Mouse (Mus musculus) kidney, postnatal 10 days (tissue): ENCODE results near the gene Tmem238l.

ENCODE experiments used
- DNase-seq: peaks from one replicate; pipeline ENCODE4 v3.0.0; 2021; ENCODE audit warnings: mixed read lengths

The Tmem238l gene

GRCm38 (mm10) chr11:66956303-66956702, at the start of gene Tmem238l:
TSS of gene Tmem238l (plus strand) at chr11:66956638.
- DNase-seq = no peak

DNA sequence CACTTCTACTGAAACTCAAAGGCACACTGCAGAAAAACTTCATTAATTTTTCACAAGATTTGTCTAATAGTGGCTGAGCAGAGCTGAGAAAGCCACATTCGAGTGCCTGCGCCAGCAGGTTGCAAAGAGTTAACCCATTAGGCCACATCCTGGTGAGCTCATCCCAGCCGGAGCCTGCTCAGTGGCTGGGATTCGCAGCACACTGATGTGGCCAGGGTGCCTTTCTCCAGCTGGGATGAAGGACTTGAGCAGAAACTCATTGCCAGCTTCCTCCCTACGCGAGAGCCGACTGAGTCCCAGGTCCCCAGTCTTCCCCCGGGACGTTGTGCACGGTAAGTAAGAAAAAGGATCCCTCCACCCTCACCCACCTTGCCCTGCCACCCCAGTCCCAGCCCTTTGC, 44.6 kb upstream of the Tmem238l start, which contains the start of gene Pirt:
TSS of gene Pirt (plus strand) at position 171 of the 400 bp plus-strand sequence.
- DNase-seq = no peak

DNA sequence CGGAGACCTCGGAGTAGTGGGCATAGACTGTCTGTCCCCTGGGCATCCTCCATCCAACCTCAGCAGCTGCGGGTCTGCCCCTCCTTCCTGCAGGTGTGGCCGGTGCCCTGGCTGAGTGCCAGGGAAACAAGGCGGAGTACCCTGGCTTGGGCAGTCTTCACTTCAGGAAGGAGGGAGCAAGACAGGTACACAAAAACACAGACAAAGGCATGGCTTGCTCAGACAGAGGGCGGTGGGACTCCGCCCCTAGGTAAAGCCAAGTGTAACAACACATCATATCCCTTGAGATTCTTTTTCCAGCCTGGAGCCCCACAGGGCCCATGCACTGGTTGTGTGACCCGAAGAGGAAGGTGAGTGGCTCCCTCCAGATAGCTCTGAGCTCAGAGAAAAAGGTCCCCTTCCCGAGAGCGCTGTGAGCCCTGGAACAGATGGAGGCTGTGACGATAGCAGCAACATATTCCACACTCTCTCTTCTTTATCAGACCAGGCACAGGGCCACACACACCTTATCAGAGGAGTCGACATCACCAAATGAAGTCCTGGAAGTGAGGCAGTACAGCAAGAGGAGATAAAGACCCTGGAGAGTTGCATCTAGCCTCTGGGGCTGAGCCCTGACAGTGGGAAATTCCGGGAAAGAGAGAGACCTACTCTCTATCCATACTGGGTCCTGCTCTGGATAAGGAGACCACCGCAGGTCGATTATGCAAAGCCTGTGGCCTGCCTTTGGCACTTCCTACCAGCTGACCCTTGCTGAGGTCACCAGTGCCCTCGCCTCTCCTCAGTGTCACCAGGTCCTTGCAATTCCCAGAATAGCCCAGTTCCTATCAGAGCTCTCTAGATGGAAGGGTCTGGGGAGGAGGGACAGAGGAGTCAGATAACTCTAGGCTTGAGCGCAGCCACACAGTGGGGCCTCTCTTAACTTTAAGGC, 43.6 kb upstream of the Tmem238l start:
- peak; percentile 31 for DNase-seq

GRCm38 (mm10) chr11:66914249-66914648, 42.2 kb upstream of the Tmem238l start:
- peak; percentile 66 for DNase-seq

- DNase-seq = no peak
Observed at GRCm38 (mm10) chr11:66920012-66920411, 36.4 kb upstream of the Tmem238l start.

- DNase-seq = no peak
Observed at GRCm38 (mm10) chr11:66924095-66924823, 32.2 kb upstream of the Tmem238l start.

DNA sequence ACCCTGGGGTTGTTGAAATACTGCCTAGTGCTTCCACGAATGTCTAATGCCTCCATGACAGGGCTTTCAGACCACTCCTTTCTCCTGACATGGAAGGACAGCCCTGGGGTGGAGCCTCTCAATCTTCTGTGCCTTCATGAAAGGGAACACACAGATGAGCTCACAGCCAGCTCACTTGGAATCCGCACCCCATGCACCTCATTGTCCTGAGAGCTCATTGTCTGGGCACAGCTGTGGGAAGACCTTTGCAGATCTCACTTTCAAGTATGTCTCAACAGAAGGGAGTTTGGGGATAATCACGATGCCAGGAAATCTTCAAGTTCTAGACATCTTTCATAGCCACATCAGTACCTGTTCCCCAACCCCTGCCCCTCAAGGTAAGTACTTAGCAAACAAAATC, 28.1 kb upstream of the Tmem238l start:
- DNase-seq = no peak

DNA sequence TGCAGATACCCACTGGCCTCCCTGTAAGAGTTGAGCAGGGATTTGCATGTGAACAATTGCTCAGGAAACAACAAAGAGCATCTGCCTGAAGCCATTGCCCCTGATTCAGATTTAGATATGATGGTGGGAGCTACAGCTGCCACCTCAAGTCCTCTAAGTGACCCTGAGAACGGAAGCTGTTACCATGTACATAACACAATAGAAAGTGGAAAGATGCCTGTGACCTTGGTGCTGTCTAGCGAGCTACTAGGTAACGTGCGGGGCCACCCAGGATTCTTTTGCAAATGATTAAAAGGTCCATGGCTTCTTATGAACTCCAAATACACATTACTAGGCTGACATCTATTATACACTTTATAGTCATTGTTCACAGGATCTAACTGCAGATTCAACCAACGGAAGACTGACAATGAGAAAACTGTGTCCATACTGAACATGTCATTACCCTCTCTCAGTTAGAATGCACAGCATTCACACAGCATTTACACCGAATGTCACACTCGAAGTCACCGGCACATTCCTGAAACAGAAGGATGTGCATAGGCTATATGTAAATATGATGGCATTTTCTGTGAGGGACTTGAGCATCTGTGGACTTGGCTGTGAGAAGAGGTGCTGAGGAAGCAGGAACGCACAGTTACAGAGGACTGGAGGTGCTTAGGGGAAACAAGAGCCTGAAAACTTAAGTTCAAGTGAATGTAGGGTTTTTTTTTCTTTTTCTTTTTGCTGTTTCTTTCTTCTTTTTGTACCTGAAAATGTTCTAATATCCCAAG, 23.4 kb upstream of the Tmem238l start:
- DNase-seq = no peak

DNA sequence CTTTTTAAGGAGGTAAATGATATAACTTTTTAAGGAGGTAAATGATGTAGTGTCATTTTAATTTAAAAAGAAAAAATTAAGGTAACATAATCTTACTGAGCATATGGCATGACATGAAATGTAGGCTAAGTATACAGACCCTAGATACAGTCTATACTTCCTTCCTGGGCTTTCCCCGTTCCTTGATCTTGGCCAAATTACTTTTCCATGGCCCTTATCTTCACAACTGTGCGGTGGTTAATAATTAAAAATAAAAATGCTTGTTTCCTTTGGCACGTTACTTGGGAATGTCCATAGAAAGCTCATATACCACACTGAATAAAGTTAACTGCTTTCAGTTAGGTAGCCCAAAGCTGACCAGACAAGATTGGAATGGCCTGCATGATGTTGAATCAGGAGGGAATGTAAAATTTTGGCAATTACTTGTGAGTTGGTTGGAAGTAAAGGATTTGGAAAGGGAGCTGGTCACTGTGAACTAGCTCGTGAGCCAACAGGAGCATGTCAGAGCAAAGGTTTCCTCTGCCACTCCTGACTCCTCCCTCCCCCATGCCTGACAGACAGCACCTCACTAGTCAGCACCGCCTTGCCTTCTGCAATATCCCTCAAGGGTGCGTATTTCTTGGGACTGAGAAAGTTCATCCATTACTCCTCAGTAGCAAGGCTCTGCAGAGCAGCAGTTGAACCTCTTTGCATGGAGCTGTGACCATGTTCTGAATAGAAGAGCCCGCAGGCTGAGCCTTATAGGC, 21.8 kb upstream of the Tmem238l start:
- peak; percentile 11 for DNase-seq

GRCm38 (mm10) chr11:66942011-66942410, 14.4 kb upstream of the Tmem238l start:
- no peak for DNase-seq

DNA sequence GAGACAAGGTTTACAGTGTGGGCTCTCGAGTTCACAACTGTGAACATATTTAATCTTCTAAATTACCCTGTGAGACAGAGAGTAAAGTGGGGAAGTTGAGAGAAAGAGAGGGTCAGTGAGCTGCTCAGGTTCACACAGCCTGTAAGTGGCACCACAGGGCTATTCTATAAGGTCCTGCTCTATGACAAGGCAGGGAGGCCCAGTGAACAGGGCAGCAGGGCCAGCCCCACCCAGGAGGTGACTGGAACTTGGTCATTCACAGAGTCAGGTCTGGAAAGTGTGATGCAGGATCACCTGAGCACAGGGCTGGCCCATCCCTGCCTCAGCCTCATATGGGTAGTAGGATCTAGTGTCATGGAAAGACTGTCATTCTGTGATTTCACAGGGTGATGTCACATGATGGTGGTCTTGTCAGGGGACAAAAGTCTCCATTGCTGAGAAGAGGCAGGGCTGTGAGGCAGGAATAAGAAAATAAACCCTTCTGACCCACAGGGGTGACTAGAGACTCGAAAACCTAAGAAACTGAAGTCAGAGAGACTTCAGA, 11.1 kb upstream of the Tmem238l start:
- DNase-seq = no peak

DNA sequence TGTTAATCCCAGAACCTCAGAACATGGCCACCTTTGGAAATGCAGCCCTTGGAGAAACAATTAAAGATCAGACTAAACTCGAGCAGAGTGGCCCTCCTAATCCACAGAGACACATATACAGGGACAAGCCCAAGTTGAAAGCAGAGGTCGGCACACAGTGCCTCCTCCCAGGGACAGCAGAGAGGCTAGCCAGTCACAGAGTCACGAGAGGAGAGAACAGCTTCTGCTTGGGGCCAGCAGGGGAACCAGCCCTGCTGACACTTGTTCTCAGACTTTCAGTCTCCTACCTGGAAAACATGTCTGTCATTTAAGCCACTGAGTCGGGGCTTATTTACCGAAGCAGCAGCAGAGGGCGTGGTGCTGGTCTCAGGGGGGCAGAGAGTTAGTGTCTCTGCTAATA, 9.9 kb upstream of the Tmem238l start:
- DNase-seq = no peak

DNA sequence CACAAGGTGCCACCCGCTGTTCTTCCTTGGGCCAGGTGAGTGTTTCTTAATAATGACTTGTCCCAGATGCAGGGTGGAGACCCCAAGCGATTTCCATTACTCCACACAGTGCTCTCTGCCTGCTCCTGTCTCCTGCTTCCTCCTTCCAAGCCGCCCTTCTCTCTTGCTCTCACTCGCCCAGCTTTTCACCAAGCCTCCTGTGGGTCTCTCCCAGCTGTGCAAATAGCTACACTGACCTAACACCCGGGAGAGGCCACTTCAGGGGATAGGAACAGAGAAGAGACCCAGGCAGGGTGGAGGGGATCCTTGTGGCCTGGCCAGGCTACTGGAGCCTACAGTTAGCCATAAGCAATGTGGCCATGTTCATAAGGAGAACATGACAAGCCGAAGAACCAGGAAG, 9.5 kb upstream of the Tmem238l start:
- DNase-seq = no peak

- DNase-seq = no peak
Observed at GRCm38 (mm10) chr11:66960797-66961196, 4.4 kb downstream of the Tmem238l start.

DNA sequence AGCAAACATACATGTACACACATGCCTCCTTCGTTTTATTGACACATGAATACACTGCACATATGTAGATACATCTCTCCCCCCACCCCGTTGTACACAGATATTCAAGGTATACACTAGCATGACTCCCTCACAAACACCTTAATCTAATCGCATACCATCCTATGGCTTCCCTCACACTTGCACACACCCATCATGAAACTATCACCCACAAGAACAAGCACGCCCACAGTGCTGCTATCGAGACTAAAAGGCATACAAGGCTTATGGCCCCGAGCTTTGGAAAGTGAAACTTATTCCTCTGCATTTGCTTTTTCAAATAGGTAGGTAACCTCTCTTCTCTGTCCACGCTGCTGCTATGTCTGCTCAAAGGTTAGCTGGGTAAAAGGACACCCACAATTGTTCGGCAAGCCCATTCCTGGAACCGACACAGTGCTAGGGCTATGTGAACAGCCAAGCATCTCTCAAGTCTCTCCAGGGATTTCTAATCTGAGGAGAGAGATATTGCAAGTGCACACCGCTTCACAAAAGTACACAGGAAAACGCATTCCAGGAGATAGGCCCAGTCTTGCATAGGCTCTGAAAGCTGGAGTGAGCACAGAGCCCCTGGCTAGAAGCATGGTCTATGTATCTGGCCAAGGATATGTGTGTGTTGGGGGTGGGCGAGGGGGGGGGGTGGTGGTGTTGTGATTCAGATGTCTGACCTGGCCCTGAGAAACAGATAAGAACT, 5.2 kb downstream of the Tmem238l start:
- DNase-seq = no peak

GRCm38 (mm10) chr11:66963462-66963861, 7.0 kb downstream of the Tmem238l start:
- no peak for DNase-seq

- no peak for DNase-seq
Observed at GRCm38 (mm10) chr11:66966500-66967116, 10.2 kb downstream of the Tmem238l start.

DNA sequence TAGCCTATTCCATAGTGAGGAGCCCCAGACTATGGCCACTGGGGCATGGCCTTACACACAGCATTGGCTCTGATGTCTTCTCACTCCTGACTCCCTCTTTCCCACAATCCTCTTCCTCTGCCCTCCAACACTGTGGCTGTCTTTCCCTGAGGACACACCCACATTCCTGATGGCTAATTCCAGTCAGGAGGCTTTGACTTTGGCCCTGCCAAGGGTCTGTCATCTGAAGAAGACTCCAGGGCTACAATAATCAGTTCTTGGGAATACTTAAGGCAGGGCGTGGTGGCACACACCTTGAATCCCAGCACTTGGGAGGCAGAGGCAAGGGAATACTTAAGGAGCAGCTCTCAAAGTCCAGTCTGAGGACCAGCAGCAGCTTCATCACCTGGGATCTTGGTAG, 12.1 kb downstream of the Tmem238l start:
- no peak for DNase-seq

DNA sequence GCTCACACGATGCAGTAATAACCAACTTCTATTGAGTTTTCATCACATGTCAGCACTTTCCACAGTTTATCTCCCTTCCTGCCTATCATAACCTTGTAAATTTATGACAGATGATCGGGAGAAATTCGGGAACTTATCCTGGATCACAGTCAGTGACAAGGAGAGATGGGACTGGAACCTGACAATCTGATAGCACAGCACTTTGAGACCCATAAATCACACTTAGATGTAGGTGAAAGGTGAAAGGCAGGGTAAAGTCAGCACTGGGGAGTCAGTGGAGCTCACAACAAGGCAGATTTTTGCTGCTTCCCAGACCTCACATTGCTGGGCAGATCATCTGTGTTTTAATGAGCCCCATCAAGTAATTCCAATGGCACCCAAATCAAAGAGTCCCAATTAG, 17.1 kb downstream of the Tmem238l start:
- DNase-seq = no peak

- no peak for DNase-seq
Observed at GRCm38 (mm10) chr11:66975606-66976330, 19.3 kb downstream of the Tmem238l start.
